Mouse (Mus musculus): ENCODE data around the gene Gm7951.

Gm7951 gene

GRCm38 (mm10) chr14:42117269-42117668, at the start of gene Gm7951:
TSS of gene Gm7951 (minus strand) at chr14:42117369.
- in situ Hi-C loops (cut with MboI, MseI): loop anchor here (10.0 kb wide), 1 partner anchor 792 kb away; no protein-coding TSS in a partner anchor

GRCm38 (mm10) chr14:42162522-42162921, 45.4 kb upstream of the Gm7951 start, which contains the start of gene Gm17027:
TSS of gene Gm17027 (minus strand) at chr14:42162622.
- in situ Hi-C loops (cut with MboI, MseI): loop anchor here (5.0 to 25.0 kb wide), 2 partner anchors 710 to 975 kb away; partner anchors contain the start of genes Gm7954 and Sftpd

- in situ Hi-C loops (cut with MboI, MseI): loop anchor here (5.0 to 10.0 kb wide), 2 partner anchors 420 to 797 kb away; no protein-coding TSS in a partner anchor
These were observed 17.4 kb upstream of the Gm7951 start for GRCm38 (mm10) chr14:42134571-42134970.

- in situ Hi-C loops (cut with MboI, MseI): loop anchor here (5.0 to 10.0 kb wide), 2 partner anchors 419 to 797 kb away; no protein-coding TSS in a partner anchor
These were observed 16.6 kb upstream of the Gm7951 start for GRCm38 (mm10) chr14:42133806-42134205.

Data from T-helper 1 cell (primary cell).